Mouse (Mus musculus) ZHBTc4 (cell line): Measurements from ENCODE around the gene Ica1l.

Experiments used
- DNase-seq: peaks from one replicate; pipeline ENCODE4 v3.0.0-alpha.2; 2011; ENCODE audit warnings: low read depth, low spot score

The Ica1l gene

GRCm38 (mm10) chr1:59966171-59966785 lies 76.7 kb downstream of the Ica1l start:
- DNase-seq, result no peak

DNA sequence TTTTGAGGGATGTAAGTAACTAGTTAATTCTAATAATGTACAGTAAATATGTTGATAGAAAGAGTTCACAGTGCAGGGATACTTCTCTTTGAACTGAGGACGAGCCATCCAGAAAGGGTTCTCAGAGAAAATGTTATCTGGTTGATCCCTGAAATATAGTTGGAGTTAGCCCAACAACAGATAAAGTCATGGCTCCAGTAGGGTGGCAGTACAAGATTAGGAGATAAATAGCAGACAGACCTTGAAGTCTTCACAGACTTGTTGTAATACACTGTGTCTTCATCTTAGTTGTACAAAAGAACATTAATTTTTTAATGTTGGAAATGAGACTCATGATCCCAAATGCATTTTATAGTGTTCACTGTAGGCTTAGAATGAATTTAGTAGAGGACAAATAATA lies 83.0 kb downstream of the Ica1l start:
- no peak for DNase-seq

DNA sequence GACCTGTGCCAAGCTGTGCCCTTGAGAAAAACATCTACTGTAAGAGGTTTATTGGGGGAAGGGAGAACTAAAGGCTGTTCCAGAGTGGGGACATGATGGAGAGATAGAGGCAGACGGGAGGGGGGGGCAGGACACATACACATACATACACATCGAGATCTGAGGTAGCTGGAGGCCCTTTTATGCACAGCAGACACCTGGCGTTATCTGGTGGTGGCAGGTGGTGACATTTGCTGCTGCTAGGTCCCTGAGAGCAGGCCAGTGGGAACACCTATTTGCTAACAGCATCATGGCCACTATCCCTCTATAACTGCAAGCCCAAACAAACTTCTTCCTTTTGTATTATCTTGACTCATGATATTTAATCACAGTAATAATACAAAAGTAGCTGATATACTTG lies 85.8 kb downstream of the Ica1l start:
- DNase-seq, result no peak

GRCm38 (mm10) chr1:59947509-59947908 lies 95.5 kb downstream of the Ica1l start:
- DNase-seq, result no peak

DNA sequence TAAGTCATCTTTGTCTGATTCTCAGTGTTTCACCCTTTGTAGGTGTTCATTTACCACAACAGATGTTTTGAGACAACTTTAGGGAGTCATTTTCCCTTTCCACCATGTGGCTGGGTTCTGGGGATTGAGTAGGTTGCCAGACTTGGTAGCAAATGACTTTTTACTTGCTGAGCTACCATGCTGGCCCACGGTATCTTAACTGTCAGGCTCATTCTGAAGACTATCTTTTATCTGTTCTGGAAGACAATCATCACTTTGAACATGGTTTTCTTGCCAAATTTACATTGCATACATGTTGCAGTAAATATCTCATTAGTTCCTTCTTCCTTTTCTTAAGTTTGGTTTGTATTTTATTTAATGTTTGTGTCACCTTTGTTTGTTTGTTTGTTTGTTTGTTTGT lies 97.0 kb downstream of the Ica1l start:
- DNase-seq, result no peak

DNA sequence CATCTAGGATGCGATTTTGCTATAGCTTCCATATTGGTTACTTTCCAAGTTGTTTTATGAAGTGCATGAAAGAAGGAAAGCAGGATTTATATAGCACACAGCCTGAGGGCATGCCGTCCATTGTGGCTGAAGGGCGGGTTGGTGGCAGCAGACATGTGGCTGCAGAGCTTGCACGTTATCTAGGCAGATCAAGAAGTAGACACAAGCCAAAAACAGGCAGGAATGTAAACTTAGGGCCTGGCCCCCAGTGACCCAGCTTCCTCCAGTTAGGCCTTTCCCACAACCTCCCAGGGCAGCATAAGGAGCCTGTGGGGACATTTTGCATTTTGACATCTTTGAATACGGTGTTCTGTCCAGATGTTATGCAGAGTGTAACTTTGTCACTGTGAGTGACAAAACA lies 99.2 kb downstream of the Ica1l start:
- DNase-seq, result no peak

DNA sequence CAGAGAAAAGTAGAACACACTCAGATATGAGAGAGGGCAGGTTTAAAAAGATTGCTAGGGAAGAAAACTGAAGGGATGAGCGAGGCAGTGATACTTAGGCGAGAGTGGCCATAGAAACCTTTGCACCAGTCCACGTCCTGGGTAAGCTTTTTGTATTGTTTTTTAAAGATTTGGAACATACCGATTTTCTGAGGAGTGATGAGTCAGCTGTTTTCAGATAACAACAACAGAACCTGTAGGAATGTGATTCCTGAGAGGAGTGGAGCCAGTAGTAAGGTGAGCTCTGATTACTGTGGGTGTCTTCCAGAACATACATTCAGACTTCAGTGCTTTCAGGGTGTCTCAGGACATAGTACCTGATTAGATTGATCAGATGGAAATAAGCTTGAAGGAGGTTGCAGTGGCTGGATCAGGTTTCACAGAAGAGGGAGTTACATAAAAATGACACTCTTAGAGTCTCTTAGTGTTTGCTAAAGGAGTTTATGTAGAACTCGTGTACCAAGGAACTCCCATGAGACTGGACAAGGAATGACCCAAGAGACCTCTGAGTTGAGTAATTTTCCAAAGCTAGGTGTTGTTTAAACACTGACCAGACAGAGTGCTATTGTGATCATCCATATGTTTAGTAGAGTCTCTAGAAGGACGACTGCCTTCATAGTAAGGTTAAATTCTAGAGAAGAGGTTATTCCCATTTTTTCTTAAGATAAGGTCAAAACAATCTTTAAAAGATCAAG lies 100.8 kb downstream of the Ica1l start:
- no peak for DNase-seq

- no peak for DNase-seq
These were observed 101.9 kb downstream of the Ica1l start for GRCm38 (mm10) chr1:59941063-59941462.

DNA sequence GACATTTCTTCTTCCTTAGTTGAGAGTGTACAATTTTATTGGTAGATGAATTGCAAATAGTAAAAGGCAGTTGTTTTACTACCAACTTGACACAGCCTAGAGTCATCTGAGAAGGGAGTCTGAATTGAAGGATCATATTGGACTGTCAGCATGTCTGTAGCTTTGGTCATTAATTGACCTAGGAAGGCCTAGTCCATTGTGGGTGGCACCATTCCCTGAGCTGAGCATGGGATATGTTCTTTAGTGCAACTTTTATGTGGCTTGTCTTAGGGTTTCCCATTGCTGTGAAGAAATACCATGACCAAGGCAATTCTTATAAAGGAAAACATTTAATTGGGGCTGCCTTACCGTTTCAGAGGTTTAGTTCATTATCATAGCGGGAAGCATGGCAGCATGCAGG lies 110.0 kb downstream of the Ica1l start:
- no peak for DNase-seq
